25 mouse cellular contexts compared by ENCODE assay signal in genomic region chr4:32907631-32908030, GRCm38 (mm10).
"Had no signal": no experiment of that assay in that cellular context is flagged by ENCODE, and none has a peak within 500 bp of the region (broad histone marks: within the 10 kb centered on the region; RNA-seq: fewer than 3 reads in every experiment).

No protein-coding gene starts in this region.

- H3K27me3 ChIP-seq: hindbrain, embryonic 12.5 days; intestine, embryonic 15.5 days; limb, embryonic 12.5 days had no signal

- DNase-seq: gastrocnemius, adult 2 months; gastrocnemius, postnatal 10 days; gastrocnemius, postnatal 25 days; heart, adult 2 months; heart, postnatal 10 days; heart, postnatal 4 days; kidney, adult 18-20 months; kidney, adult 8-10 months; kidney, postnatal 10 days; kidney, postnatal 25 days; kidney, postnatal 4 days; liver had no signal

- H3K9me3 ChIP-seq: hindbrain, embryonic 10.5 days; hindbrain, embryonic 12.5 days; intestine, embryonic 15.5 days; limb, embryonic 10.5 days; limb, embryonic 12.5 days had no signal

- H3K4me2 ChIP-seq: heart, embryonic 11.5 days; hindbrain, embryonic 12.5 days; hindbrain, embryonic 14.5 days; intestine, embryonic 15.5 days; limb, embryonic 12.5 days; liver, embryonic 11.5 days had no signal

- H3K4me1 ChIP-seq: intestine, embryonic 15.5 days; limb, embryonic 12.5 days had no signal

- H3K4me3 ChIP-seq: gastrocnemius, adult 2 months; heart, adult 2 months; hindbrain, embryonic 10.5 days; hindbrain, embryonic 12.5 days; intestine, embryonic 15.5 days; layer of hippocampus, adult 2 months; left cerebral cortex, adult 2 months; limb, embryonic 10.5 days; limb, embryonic 12.5 days had no signal

- ATAC-seq: hindbrain, embryonic 16.5 days; inflammation-experienced regulatory T-cells, adult 6 months; intestine, embryonic 15.5 days; intestine, postnatal 0 days had no signal

- H3K9ac ChIP-seq: hindbrain, embryonic 12.5 days; hindbrain, embryonic 14.5 days; intestine, embryonic 15.5 days; limb, embryonic 12.5 days had no signal

- H3K36me3 ChIP-seq: hindbrain, embryonic 12.5 days; intestine, embryonic 15.5 days; limb, embryonic 10.5 days; limb, embryonic 12.5 days had no signal

- H3K27ac ChIP-seq: gastrocnemius, adult 2 months; heart, adult 2 months; hindbrain, embryonic 10.5 days; hindbrain, embryonic 12.5 days; hindbrain, embryonic 14.5 days; intestine, embryonic 15.5 days; layer of hippocampus, adult 2 months; left cerebral cortex, adult 2 months; limb, embryonic 10.5 days; limb, embryonic 12.5 days had no signal
